Mouse (Mus musculus) skeletal muscle tissue, adult 2 months (tissue): ENCODE measurements at regions not wholly inside any gene's neighbourhood (a gene's known extent, or its start where the extent isn't known, plus 50 kb on each side); places are given as distances from the start of the nearest gene placed in this dataset.

Source experiments
- DNase-seq: peaks from one replicate; pipeline ENCODE4 v3.0.0-alpha.2; 2012; ENCODE audit warnings: low read depth, low spot score

GRCm38 (mm10) chr1:193578661-193579175 is 208.6 kb upstream of the Camk1g start:
- DNase-seq = no peak

- DNase-seq = no peak
These were observed 207.7 kb upstream of the Camk1g start for GRCm38 (mm10) chr1:193577821-193578220.

DNA sequence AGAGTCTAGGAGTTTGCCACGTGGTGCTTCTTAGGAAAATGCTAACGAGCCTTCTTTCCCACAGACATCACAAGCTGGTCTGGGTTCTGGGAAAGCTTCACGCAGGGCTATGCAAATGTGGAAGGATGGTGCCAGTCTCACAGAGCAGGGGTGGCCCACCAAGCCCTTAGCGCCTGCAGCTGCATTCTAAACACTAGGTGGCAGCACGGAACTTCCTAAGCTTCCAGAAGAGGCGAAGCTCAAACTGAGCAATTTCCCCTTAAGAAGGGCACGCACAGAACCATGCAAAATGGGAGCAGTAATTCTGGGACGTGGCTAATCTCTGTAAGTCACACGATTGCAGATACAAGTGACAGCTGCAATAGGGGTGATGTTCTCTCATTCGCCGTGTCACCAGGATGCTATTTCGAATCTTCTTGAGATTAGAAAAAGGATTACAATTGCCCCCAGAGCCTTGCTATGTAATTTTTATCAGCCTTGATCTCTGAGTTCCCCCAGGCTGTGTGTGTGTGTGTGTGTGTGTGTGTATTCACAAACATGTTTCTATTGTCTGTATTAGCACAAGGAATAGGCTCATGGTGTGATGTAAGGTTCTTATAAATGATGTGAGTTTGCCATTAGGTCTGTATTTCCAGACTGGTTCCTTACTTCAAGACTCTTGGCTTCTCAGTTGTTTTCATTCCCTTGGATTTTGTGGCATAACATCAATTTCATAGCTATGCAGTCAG is 206.1 kb upstream of the Camk1g start:
- peak; percentile 49 for DNase-seq

DNA sequence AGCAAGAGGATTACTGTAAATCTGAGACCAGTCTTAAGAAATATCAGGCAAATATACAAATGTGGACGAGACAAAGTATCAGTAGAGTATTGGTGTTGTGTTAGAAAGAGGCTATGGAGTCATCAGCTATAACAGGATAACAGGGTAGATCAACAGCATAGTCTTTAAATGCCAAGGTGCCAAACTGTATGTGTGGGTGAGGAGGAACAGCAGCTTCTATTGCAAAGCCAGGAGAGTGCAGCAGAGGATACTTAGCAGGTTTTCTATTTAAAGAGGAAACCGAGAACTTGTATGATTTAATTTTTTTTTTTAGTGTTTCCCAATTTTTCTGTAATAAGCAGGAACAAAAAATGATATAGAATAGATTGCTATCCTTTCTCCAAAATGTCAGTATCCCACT is 202.7 kb upstream of the Camk1g start:
- DNase-seq = no peak

DNA sequence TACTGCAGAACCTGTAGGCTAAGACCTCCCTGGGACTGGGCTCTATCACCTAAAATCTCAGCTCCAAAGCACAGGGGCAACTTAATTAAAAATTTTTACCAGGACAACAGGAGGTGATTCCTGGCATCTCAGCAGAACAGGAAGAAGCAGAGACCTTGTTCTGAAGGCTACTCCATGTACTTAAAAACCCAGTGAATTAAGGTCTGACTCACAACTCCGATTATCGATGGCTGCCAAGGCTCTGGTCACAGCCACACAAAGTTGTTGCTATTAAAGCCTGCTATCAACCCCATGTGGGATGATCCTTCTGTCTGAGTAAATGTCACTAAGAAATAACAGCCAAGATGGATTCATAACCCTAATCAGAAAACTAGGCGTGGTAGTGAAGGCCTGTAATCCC is 202.3 kb upstream of the Camk1g start:
- DNase-seq = no peak

DNA sequence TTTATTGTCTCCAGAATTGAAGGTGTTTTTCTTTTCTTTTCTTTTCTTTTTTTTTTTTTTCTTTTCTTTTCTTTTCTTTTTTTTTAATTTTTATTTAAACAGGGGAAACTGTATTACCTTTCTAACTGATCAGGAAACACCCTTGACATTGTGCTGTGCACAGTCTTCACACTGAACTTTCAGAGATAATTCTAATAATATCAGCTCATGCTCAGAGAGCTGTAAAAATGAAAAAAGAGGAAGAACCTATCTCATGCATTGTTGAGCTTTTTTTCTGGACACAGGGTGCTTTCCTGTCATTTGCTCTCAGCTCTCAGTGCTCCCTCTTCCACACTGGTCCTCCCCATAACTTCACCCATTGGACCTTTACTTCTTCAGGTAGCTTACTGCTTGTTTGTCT is 201.0 kb upstream of the Camk1g start:
- no peak for DNase-seq

DNA sequence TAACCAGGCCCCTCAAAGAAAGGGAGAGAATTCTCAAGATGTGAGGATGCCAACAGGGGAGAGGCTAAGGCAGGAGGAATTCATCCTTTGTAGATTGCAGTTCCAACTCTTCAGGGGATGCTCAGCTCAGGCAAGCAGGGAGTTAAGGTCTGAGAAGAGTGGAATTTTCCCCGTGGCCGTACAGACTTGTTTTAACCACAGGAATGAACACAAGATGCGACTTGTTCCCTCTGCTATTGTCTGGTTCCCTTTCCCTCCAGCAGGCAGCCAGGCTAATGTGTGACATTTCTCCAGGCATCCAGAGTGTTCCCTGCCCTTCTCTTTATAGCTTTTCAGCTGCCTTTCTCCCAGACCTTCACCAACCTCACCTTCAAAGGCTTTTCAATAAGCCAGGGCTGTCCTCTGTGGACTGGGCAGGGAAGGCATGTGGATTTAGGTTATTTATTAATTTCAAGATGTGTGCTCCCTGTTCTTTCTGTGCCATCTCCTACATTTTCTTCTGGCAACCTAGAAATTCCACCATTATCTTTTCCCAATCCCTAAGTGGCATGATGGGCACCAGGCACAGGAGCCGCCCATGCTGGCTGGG is 198.6 kb upstream of the Camk1g start:
- DNase-seq = no peak

DNA sequence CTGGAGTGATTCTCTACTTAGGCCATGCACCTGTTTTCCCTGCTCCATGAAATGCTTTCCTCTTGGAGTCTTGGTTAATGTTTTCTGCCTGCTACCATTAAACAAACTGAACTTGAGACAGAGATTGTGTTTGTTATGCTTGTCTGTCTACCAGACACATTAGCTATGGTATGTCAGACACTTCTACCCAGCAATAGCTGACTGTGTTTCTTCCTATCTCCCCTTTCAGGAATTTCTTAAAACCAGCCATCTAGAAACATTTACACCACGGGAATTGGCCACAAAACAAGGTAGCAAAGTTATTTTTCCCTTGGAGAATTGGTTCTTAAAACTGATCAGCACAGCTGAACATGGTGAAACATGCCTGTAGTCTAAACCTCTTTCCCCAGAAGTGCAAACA is 197.1 kb upstream of the Camk1g start:
- DNase-seq = no peak

- DNase-seq = no peak
These were observed 194.1 kb upstream of the Camk1g start for GRCm38 (mm10) chr1:193564225-193564624.

DNA sequence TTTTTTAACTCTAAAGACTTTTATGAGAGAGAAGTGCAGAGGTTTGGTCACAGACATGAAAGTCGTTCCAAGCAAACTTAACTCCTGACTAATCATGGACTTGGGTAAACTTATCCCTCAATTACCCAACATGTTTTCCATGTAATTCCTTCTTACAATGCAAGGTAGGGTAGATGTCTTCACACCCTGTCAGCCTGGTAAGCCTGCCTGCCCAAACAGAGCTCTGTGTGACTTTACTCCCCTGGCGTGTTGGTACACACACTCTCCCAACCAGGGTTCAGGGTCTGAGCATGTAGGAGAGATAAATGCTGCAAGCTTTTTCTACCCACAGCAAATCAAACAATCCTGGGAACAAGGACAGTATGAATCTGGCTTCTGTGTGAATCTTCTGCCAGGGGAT is 192.1 kb upstream of the Camk1g start:
- DNase-seq = no peak

- DNase-seq = no peak
These were observed 188.0 kb upstream of the Camk1g start for GRCm38 (mm10) chr1:193558122-193558521.

DNA sequence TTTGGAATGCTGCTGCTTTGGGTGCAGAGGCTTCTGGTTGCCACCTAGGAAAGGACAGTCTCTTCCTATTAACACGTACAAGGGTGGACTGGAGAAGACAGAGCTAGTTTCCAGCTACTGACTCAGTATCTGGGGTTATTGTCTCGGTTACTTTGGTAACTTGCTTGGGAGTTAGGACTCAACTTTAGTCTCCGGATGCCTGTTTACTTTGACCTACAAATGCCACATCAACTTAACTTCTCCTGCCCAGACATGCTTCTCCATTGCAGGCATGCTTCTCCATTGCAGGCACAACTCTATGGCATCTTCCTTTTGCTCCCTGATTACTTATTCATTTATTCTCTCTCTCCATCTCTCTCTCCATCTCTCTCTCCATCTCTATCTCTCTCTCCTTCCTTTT is 184.6 kb upstream of the Camk1g start:
- no peak for DNase-seq

- no peak for DNase-seq
These were observed 182.2 kb upstream of the Camk1g start for GRCm38 (mm10) chr1:193552348-193552747.

GRCm38 (mm10) chr1:193551340-193551739 is 181.2 kb upstream of the Camk1g start:
- no peak for DNase-seq

GRCm38 (mm10) chr1:193550761-193551160 is 180.7 kb upstream of the Camk1g start:
- no peak for DNase-seq

DNA sequence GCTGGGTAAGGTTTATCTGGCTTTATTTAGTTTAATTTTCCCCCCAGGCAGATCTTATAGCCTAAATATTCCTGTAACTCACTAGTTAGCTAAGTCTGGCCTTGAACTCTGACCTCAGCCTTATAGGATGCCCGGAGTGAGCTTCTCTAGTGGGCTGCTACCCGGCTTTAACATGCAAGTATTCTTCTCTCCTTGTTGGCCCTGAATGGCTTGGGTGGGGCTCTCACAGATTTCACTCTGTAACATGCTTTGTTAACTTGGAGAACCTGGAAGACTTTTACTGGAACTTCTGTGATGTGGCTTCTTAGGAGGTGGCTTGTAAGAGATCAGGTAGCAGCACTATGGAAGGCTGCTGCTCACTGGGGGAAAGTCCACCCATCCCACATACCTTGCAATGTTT is 177.3 kb upstream of the Camk1g start:
- no peak for DNase-seq

DNA sequence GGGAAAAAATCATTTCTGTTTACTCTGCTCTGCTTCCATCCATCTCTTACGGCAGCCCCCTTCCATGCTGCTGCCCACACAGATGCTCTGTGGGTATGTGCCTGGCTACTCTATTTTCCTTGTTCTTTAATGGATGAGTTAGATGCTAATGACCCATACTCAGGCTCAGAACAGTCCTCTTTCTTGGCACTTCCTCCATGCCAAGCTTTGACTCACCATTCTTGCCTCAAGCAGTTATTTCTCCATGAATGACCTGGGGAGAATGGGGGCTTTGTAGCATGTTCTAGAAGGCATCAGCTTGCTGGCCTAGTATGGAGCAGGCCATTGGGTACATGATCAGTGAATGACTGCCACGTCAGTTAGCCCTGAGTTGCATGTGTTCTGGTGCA is 175.9 kb upstream of the Camk1g start:
- DNase-seq = no peak

GRCm38 (mm10) chr1:193545406-193546043 is 175.4 kb upstream of the Camk1g start:
- no peak for DNase-seq

GRCm38 (mm10) chr1:193544804-193545203 is 174.7 kb upstream of the Camk1g start:
- DNase-seq = no peak

DNA sequence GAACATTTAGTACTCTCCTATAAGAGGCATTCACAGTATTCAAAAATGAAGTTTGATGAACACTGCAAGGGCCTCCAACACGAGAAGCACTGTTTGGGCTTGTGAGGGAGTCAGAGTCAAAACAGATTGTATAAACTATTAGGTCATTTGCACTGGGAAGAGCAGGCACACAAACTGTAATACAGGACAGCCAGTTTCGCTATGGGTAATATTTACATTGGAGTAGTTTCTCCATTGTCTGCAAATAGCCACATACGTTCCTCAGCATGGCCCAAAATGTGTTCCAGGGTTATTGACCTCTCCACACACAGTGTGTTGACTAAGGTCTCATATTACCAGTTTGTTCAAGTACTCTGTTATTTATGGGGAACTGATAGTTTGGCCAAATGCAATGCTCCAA is 173.7 kb upstream of the Camk1g start:
- no peak for DNase-seq

DNA sequence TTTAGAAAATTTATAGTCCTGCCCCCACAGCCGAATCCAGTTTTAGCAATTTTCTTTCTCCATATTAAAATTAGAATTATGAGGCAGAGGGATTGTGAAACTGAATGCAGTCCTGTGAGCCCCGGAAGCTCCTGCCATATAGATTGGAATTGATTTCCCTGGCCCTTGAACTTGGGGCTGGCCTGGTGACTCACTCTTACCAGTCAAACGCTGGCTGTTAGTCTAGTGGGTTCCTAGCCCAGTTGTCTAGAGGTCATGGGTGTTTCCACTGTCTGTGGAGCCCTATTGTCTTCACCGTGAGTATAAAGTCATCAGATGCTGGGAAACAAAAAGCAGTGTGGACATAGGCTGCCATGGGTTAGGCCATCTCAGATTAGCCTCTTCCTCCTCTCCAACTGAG is 173.2 kb upstream of the Camk1g start:
- DNase-seq = no peak

DNA sequence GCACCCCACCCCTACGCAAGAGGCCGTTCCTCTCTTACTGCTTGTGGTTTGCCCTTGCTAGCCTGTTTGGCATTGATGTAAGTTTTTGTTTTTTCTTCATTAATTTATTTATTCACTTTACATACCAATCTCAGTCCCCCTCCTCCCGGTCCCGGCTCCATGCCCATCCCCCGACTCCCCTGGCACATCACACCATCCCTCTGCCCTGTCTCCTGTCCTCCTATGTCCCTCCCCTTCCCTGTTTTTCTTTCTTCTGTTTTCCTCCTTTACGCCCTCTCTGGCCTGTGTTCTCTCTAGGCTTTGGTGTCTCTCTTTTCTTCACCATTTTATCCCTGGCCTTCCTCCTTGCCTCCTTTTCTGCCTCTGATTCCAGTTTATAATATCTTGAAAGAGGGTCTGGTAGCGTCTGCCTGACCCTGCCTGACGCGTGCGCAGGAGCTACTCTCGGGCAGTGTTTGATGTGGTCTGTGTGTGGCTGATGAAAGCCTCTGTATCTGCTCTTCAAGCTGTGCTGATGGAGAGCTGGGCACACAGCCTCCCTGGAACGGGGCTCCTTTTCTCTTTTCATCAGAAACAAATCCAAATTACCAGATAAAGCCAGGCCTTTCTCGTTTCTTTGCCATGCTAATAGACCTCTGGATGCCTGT is 172.0 kb upstream of the Camk1g start:
- no peak for DNase-seq
